Mouse (Mus musculus) CH12.LX (cell line): ENCODE data around the gene Fam71e1. TPM values are rescaled to one million over a fixed set of nuclear protein-coding genes. Genes with fewer than 3 reads are reported as not detected.

ENCODE experiments used
- DNase-seq: peaks from one replicate; pipeline ENCODE4 v3.0.0-alpha.2; 2013; ENCODE audit errors: extremely low read depth
- H3K27ac ChIP-seq: 2 replicates; pipeline ENCODE4 v1.5.1; 2012; ENCODE audit warnings: low read depth, mild to moderate bottlenecking, control low read depth, moderate library complexity; ENCODE audit not compliant: insufficient read depth
- H3K27me3 ChIP-seq: replicated peaks from 2 replicates; pipeline ENCODE3; 2012; ENCODE audit warnings: inconsistent platforms
- H3K36me3 ChIP-seq, 2 experiments: replicated peaks in 1 of 2; 2 replicates each; pipeline versions ENCODE3 to v1.6.1; 2012; ENCODE audit warnings: inconsistent platforms in 1 of 2, low read length in 1 of 2, mild to moderate bottlenecking in 1 of 2, mixed read lengths in 1 of 2, moderate library complexity in 1 of 2; ENCODE audit not compliant: control insufficient read depth in 1 of 2, insufficient read depth in 1 of 2
- H3K4me1 ChIP-seq, 2 experiments: 2 replicates each; pipeline ENCODE4 v1.6.1; 2012; ENCODE audit warnings: inconsistent platforms in 1 of 2, moderate library complexity in 1 of 2; ENCODE audit not compliant: insufficient read depth in 2 of 2, control insufficient read depth in 1 of 2
- H3K4me2 ChIP-seq: 2 replicates; pipeline ENCODE4 v1.6.1; 2012; ENCODE audit warnings: low read depth, mild to moderate bottlenecking, control low read depth; ENCODE audit not compliant: poor library complexity, insufficient read depth, severe bottlenecking
- H3K4me3 ChIP-seq, 3 experiments: fragments of 150-350 bp in 1 of 3; sonication (generic) in 1 of 3; replicated peaks in 1 of 3; 2 replicates each; pipeline versions ENCODE3 to v1.5.1; 2011 to 2012; ENCODE audit warnings: low read depth in 2 of 3, low read length in 2 of 3, mild to moderate bottlenecking in 2 of 3, moderate library complexity in 2 of 3, control low read depth in 1 of 3, improper control_type of control experiment in 1 of 3, inconsistent platforms in 1 of 3, mixed read lengths in 1 of 3; ENCODE audit not compliant: poor library complexity in 1 of 3
- H3K79me2 ChIP-seq: replicated peaks from 2 replicates; pipeline ENCODE4 v1.6.1; 2012; ENCODE audit warnings: mild to moderate bottlenecking, moderate library complexity; ENCODE audit not compliant: control insufficient read depth, poor library complexity, insufficient read depth, severe bottlenecking; ENCODE audit errors: extremely low read depth
- H3K9ac ChIP-seq: 2 replicates; pipeline ENCODE4 v1.6.1; 2012; ENCODE audit warnings: low read depth, mild to moderate bottlenecking, control low read depth, moderate library complexity; ENCODE audit not compliant: insufficient read depth
- H3K9me3 ChIP-seq: replicated peaks from 2 replicates; pipeline ENCODE3; 2012; ENCODE audit warnings: low read length, inconsistent platforms, mixed read lengths
- CHD1 ChIP-seq: IDR thresholded peaks from 2 replicates; pipeline ENCODE4 v1.6.1; 2012; ENCODE audit warnings: low read depth, low read length, improper control_type of control experiment, inconsistent platforms
- CTCF ChIP-seq, 2 experiments: IDR thresholded peaks in 1 of 2; conservative IDR thresholded peaks in 1 of 2; 2 replicates each; pipeline ENCODE4 v1.5.1; 2011 to 2012; ENCODE audit warnings: low read depth in 2 of 2, low read length in 2 of 2, improper control_type of control experiment in 1 of 2, inconsistent platforms in 1 of 2, mild to moderate bottlenecking in 1 of 2, moderate library complexity in 1 of 2
- E2F4 ChIP-seq: IDR thresholded peaks from 2 replicates; pipeline ENCODE4 v1.6.1; 2011; ENCODE audit warnings: low read depth, low read length, improper control_type of control experiment; ENCODE audit not compliant: insufficient replicate concordance
- ELF1 ChIP-seq: IDR thresholded peaks from 2 replicates; pipeline ENCODE4 v1.6.1; 2014; ENCODE audit warnings: low read depth, mild to moderate bottlenecking, inconsistent platforms, low read length, improper control_type of control experiment
- EP300 ChIP-seq: IDR thresholded peaks from 2 replicates; pipeline ENCODE4 v1.6.1; 2011; ENCODE audit warnings: low read length, improper control_type of control experiment
- ETS1 ChIP-seq: conservative IDR thresholded peaks from 2 replicates; pipeline ENCODE4 v1.6.1; 2012; ENCODE audit warnings: low read depth, mild to moderate bottlenecking, inconsistent platforms, low read length, improper control_type of control experiment, moderate library complexity
- GABPA ChIP-seq: IDR thresholded peaks from 2 replicates; pipeline ENCODE4 v1.6.1; 2012; ENCODE audit warnings: low read depth, low read length, improper control_type of control experiment, inconsistent platforms; ENCODE audit not compliant: insufficient replicate concordance
- HCFC1 ChIP-seq: IDR thresholded peaks from 2 replicates; pipeline ENCODE4 v1.6.1; 2012; ENCODE audit warnings: low read depth, mild to moderate bottlenecking, inconsistent platforms, low read length, improper control_type of control experiment
- IRF4 ChIP-seq: IDR thresholded peaks from 2 replicates; pipeline ENCODE4 v1.6.1; 2014; ENCODE audit warnings: low read depth, mild to moderate bottlenecking, inconsistent platforms, low read length, improper control_type of control experiment
- JUND ChIP-seq: conservative IDR thresholded peaks from 2 replicates; pipeline ENCODE4 v1.6.1; 2011; ENCODE audit warnings: low read depth, low read length, improper control_type of control experiment
- KAT2A ChIP-seq: IDR thresholded peaks from 2 replicates; pipeline ENCODE4 v1.6.1; 2012; ENCODE audit warnings: low read length, improper control_type of control experiment, inconsistent platforms; ENCODE audit not compliant: insufficient replicate concordance
- MAX ChIP-seq: IDR thresholded peaks from 2 replicates; pipeline ENCODE4 v1.6.1; 2011; ENCODE audit warnings: low read length, improper control_type of control experiment
- MAZ ChIP-seq: IDR thresholded peaks from 2 replicates; pipeline ENCODE4 v1.6.1; 2012; ENCODE audit warnings: low read depth, mild to moderate bottlenecking, inconsistent platforms, low read length, improper control_type of control experiment, moderate library complexity
- MXI1 ChIP-seq: IDR thresholded peaks from 2 replicates; pipeline ENCODE4 v1.6.1; 2011; ENCODE audit warnings: mild to moderate bottlenecking, low read depth, low read length, improper control_type of control experiment
- MYC ChIP-seq: IDR thresholded peaks from 2 replicates; pipeline ENCODE4 v1.6.1; 2011; ENCODE audit warnings: low read depth, mild to moderate bottlenecking, improper control_type of control experiment, low read length
- NELFE ChIP-seq: IDR thresholded peaks from 2 replicates; pipeline ENCODE4 v1.6.1; 2011; ENCODE audit warnings: low read depth, low read length, improper control_type of control experiment
- POLR2A ChIP-seq: IDR thresholded peaks from 2 replicates; pipeline ENCODE4 v1.6.1; 2011; ENCODE audit warnings: low read depth, mild to moderate bottlenecking, improper control_type of control experiment, low read length
- RAD21 ChIP-seq: IDR thresholded peaks from 2 replicates; pipeline ENCODE4 v1.6.1; 2011; ENCODE audit warnings: low read depth, mild to moderate bottlenecking, low read length, improper control_type of control experiment, moderate library complexity
- SIN3A ChIP-seq: IDR thresholded peaks from 2 replicates; pipeline ENCODE4 v1.6.1; 2012; ENCODE audit warnings: low read length, improper control_type of control experiment, inconsistent platforms
- SMC3 ChIP-seq: IDR thresholded peaks from 2 replicates; pipeline ENCODE4 v1.6.1; 2011; ENCODE audit warnings: low read depth, low read length, improper control_type of control experiment
- TBP ChIP-seq: conservative IDR thresholded peaks from 2 replicates; pipeline ENCODE4 v1.6.1; 2011; ENCODE audit warnings: low read depth, low read length, improper control_type of control experiment
- TCF12 ChIP-seq: IDR thresholded peaks from 2 replicates; pipeline ENCODE4 v1.6.1; 2014; ENCODE audit warnings: low read depth, mild to moderate bottlenecking, inconsistent platforms, low read length, improper control_type of control experiment
- ZMIZ1 ChIP-seq: IDR thresholded peaks from 2 replicates; pipeline ENCODE4 v1.6.1; 2012; ENCODE audit warnings: low read depth, mild to moderate bottlenecking, inconsistent platforms, low read length, improper control_type of control experiment
- ZNF384 ChIP-seq: IDR thresholded peaks from 2 replicates; pipeline ENCODE4 v1.6.1; 2012; ENCODE audit warnings: low read depth, low read length, improper control_type of control experiment, inconsistent platforms
- dilution Hi-C: fragments of 300-500 bp; cut with MboI; formaldehyde crosslinking; loops from 2 replicates; pipeline ENCODE4 v1.14.3; 2020; ENCODE audit warnings: low sequenced_read_pairs; ENCODE audit not compliant: extremely low pct_unique_long_range_greater_than_20kb, extremely low pct_ligation_motif_present
- in situ Hi-C: fragments of 300-500 bp; cut with MboI; formaldehyde crosslinking; loops from 3 replicates; pipeline ENCODE4 v1.14.3; 2019; ENCODE audit warnings: low sequenced_read_pairs, low pct_ligation_motif_present, low pct_unique_long_range_greater_than_20kb, mixed read lengths
- polyA plus RNA-seq: library from polyadenylated mRNA; unstranded; fragments of >175 nt; gene quantifications from 2 replicates; pipeline ENCODE4 v1.2.1, GENCODE M21; 2012; ENCODE audit warnings: low read depth; ENCODE audit not compliant: insufficient read length
- total RNA-seq, 2 experiments: library from RNA; depleted of rRNA; stranded (reverse); fragments of 300-350 nt in 1 of 2; fragments of >200 nt in 1 of 2; gene quantifications; 2 replicates each; pipeline ENCODE4 v1.2.3; 2012 to 2014

Gene Fam71e1
- total and polyA plus RNA-seq, 3 experiments: 0.39 to 1.2 TPM; not detected in 1

DNA sequence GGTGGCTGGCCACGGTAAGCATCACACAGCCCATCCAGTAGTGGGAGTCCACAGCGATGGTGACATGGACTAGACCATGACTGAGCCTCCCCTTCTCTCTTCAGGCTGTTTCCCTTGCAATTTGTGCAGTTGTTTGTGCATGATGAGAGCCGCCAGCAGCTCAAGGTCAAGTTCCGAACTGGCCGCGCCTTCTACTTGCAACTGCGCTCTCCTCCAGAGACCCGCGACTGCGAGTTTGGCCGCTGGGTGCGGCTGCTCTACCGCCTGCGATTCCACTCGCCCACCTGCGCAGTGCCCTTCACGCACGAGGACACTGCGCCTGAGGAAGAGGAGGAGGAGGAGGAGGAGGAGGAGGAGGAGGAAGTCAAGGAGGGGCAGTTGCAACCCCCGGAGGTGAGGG, 3.7 kb downstream of the Fam71e1 start:
- Histone ChIP-seq H3K27ac (no peak overlapping the region), H3K9ac (no peak overlapping the region), H3K4me1 (peaks cover 4 to 14% of the 10 kb centered on the region in 2 experiments; a peak in 3 of 4 replicates), H3K9me3 (peaks cover 5% of the 10 kb centered on the region), H3K79me2 (peaks cover 8% of the 10 kb centered on the region; the same call in 1 of the 2 replicates), H3K27me3 (no peaks in the 10 kb centered on the region), H3K4me3 (no peak overlapping the region), H3K4me2 (no peak overlapping the region), H3K36me3 (peaks cover 21 to 46% of the 10 kb centered on the region in 2 experiments)
- dilution Hi-C loops (no loop called here), in situ Hi-C loops (no loop called here)
- no peak for DNase-seq
- TF ChIP-seq TCF12 (no peak), ELF1 (no peak), MYC (no peak), GABPA (no peak), E2F4 (no peak), CHD1 (no peak), TBP (no peak), POLR2A (no peak), RAD21 (no peak), ZMIZ1 (no peak), ZNF384 (no peak), HCFC1 (no peak), MAX (no peak), ETS1 (no peak), EP300 (no peak), KAT2A (no peak), MXI1 (no peak)
- TF ChIP-seq, all 38 proteins: peak for 0

GRCm38 (mm10) chr7:44501563-44502115, 5.3 kb downstream of the Fam71e1 start:
- in situ Hi-C loops: no loop called here
- H3K4me2 ChIP-seq: no peak overlapping the region
- peaks cover 10% of the 10 kb centered on the region for H3K9me3 ChIP-seq
- dilution Hi-C loops: no loop called here
- peaks cover 34 to 62% of the 10 kb centered on the region in 2 experiments for H3K36me3 ChIP-seq
- H3K79me2 ChIP-seq: no peaks in the 10 kb centered on the region
- no peaks in the 10 kb centered on the region for H3K27me3 ChIP-seq
- TF ChIP-seq ZNF384: no peak
- peak; percentile 89 for TF ChIP-seq SMC3
- TF ChIP-seq NELFE: peak; percentile 29; the same call in 1 of the 2 replicates
- TF ChIP-seq IRF4: no peak; the same call in 1 of the 2 replicates
- 0 out of 2 replicates have a peak, but pooled peaks have one; percentile 34 for TF ChIP-seq MAZ
- peak; percentile 60 to 80; a peak in 3 of 4 replicates for TF ChIP-seq CTCF (conservative IDR thresholded peaks at IDR 0.05 in 1 of 2, IDR thresholded peaks at IDR 0.05 in 1 of 2; ENCODE audit: low read depth in 2 of 2, low read length in 2 of 2)
- TF ChIP-seq SIN3A: 0 out of 2 replicates have a peak, but pooled peaks have one; percentile 31
- TF ChIP-seq RAD21: peak; percentile 46
- 0 out of 2 replicates have a peak, but pooled peaks have one; percentile 12 for TF ChIP-seq HCFC1
- no peak for TF ChIP-seq ETS1
- peak; percentile 43; the same call in 1 of the 2 replicates for TF ChIP-seq JUND
- peaks cover 4 to 8% of the 10 kb centered on the region in 2 experiments; a peak in 3 of 4 replicates for H3K4me1 ChIP-seq
- DNase-seq: peak; percentile 81
- no peak overlapping the region for H3K4me3 ChIP-seq
- H3K9ac ChIP-seq: no peak overlapping the region
- no peak overlapping the region for H3K27ac ChIP-seq
